Mouse (Mus musculus) liver, adult 2 months (tissue): ENCODE measurements around the gene Lrfn5.

Experiments
- CTCF ChIP-seq: fragments of 200-500 bp; IDR thresholded peaks from 2 replicates; pipeline ENCODE4 v1.5.1; 2011; ENCODE audit warnings: low read depth, low read length, control low read depth
- POLR2A ChIP-seq: fragments of 200-500 bp; IDR thresholded peaks from 2 replicates; pipeline ENCODE4 v1.6.1; 2011; ENCODE audit warnings: low read length, control low read depth; ENCODE audit not compliant: insufficient read depth; ENCODE audit errors: extremely low read depth

DNA sequence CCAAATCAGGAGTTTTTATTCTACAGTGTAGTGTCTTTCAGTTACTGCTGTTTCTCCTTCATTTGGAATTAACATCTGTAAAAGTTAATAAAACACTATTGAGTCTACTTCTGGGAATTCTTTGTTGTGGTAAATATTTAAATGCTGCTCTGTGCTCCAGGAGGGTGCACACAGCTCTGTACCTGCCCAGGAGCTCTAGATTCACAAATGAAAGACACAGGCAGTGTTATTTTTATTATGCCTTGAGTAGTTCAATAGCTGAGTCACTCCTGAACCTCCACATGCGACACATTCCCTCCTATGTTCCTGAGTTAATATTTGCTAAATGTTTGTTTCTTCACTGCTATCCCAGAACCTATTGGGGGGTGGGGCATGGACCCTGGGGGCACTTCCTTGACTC is 87.1 kb downstream of the Lrfn5 start:
- no peak for TF ChIP-seq CTCF
- no peak for TF ChIP-seq POLR2A
